Mouse (Mus musculus) CH12.LX (cell line): Measurements from ENCODE around the gene Eef1akmt3.

Experiments used
- CTCF ChIP-seq, 2 experiments: IDR thresholded peaks in 1 of 2; conservative IDR thresholded peaks in 1 of 2; 2 replicates each; pipeline ENCODE4 v1.5.1; 2011 to 2012; ENCODE audit warnings: low read depth in 2 of 2, low read length in 2 of 2, improper control_type of control experiment in 1 of 2, inconsistent platforms in 1 of 2, mild to moderate bottlenecking in 1 of 2, moderate library complexity in 1 of 2
- EP300 ChIP-seq: IDR thresholded peaks from 2 replicates; pipeline ENCODE4 v1.6.1; 2011; ENCODE audit warnings: low read length, improper control_type of control experiment
- HCFC1 ChIP-seq: IDR thresholded peaks from 2 replicates; pipeline ENCODE4 v1.6.1; 2012; ENCODE audit warnings: low read depth, mild to moderate bottlenecking, inconsistent platforms, low read length, improper control_type of control experiment
- IRF4 ChIP-seq: IDR thresholded peaks from 2 replicates; pipeline ENCODE4 v1.6.1; 2014; ENCODE audit warnings: low read depth, mild to moderate bottlenecking, inconsistent platforms, low read length, improper control_type of control experiment
- MXI1 ChIP-seq: IDR thresholded peaks from 2 replicates; pipeline ENCODE4 v1.6.1; 2011; ENCODE audit warnings: mild to moderate bottlenecking, low read depth, low read length, improper control_type of control experiment
- PAX5 ChIP-seq: IDR thresholded peaks from 2 replicates; pipeline ENCODE4 v1.6.1; 2012; ENCODE audit warnings: low read length, inconsistent platforms, mixed read lengths
- POLR2A ChIP-seq: IDR thresholded peaks from 2 replicates; pipeline ENCODE4 v1.6.1; 2011; ENCODE audit warnings: low read depth, mild to moderate bottlenecking, improper control_type of control experiment, low read length
- POLR2AphosphoS2 ChIP-seq: IDR thresholded peaks from 2 replicates; pipeline ENCODE4 v1.6.1; 2011; ENCODE audit warnings: low read depth, low read length, improper control_type of control experiment
- RAD21 ChIP-seq: IDR thresholded peaks from 2 replicates; pipeline ENCODE4 v1.6.1; 2011; ENCODE audit warnings: low read depth, mild to moderate bottlenecking, low read length, improper control_type of control experiment, moderate library complexity
- RCOR1 ChIP-seq: conservative IDR thresholded peaks from 2 replicates; pipeline ENCODE4 v1.6.1; 2012; ENCODE audit warnings: low read depth, mild to moderate bottlenecking, inconsistent platforms, low read length, improper control_type of control experiment
- USF2 ChIP-seq: conservative IDR thresholded peaks from 2 replicates; pipeline ENCODE4 v1.6.1; 2011; ENCODE audit warnings: low read depth, low read length, improper control_type of control experiment
- ZC3H11A ChIP-seq: IDR thresholded peaks from 2 replicates; pipeline ENCODE4 v1.6.1; 2012; ENCODE audit warnings: low read depth, mild to moderate bottlenecking, inconsistent platforms, low read length, improper control_type of control experiment

- TF ChIP-seq HCFC1 (no peak), PAX5 (no peak), POLR2A (no peak), POLR2AphosphoS2 (no peak), RCOR1 (no peak), CTCF (conservative IDR thresholded peaks at IDR 0.05 in 1 of 2, IDR thresholded peaks at IDR 0.05 in 1 of 2; ENCODE audit: low read depth in 2 of 2, low read length in 2 of 2) (no peak), IRF4 (no peak), ZC3H11A (no peak), RAD21 (no peak), EP300 (no peak), USF2 (no peak), MXI1 (no peak)
Observed at GRCm38 (mm10) chr10:127085052-127085451, 43.7 kb upstream of the Eef1akmt3 start.
